27 mouse cellular contexts compared by ENCODE assay signal in genomic region chr13:29292608-29293240, GRCm38 (mm10).
DNase-seq lines count a peak whose midpoint lies in the region; ATAC-seq and TF ChIP-seq lines count a peak whose summit lies in the region.
"Had no signal": no experiment of that assay in that cellular context is flagged by ENCODE, and none has a peak within 500 bp of the region (broad histone marks: within the 10 kb centered on the region; RNA-seq: fewer than 3 reads in every experiment).

No protein-coding gene starts in this region.

- H3K4me1 ChIP-seq in midbrain, embryonic 11.5 days (ENCODE audit: control insufficient read depth, insufficient read depth, low read length), result no peaks in the 10 kb centered on the region
- H3K4me1 ChIP-seq in midbrain, postnatal 0 days (ENCODE audit: insufficient read depth, low read length), result no peaks in the 10 kb centered on the region
- H3K4me1 ChIP-seq: embryonic facial prominence, embryonic 10.5 days; forebrain, embryonic 15.5 days; limb, embryonic 12.5 days; liver, embryonic 13.5 days; midbrain, embryonic 13.5 days; neural tube, embryonic 12.5 days; stomach, embryonic 15.5 days had no signal

- H3K4me3 ChIP-seq in midbrain, embryonic 11.5 days (ENCODE audit: low read depth, low read length), result no peak overlapping the region
- no peak overlapping the region for H3K4me3 ChIP-seq in midbrain, postnatal 0 days (ENCODE audit: low read depth, low read length)
- H3K4me3 ChIP-seq: embryonic facial prominence, embryonic 10.5 days; forebrain, embryonic 15.5 days; hindbrain, embryonic 10.5 days; limb, embryonic 12.5 days; liver, embryonic 13.5 days; midbrain, embryonic 13.5 days; neural tube, embryonic 12.5 days; stomach, embryonic 15.5 days had no signal

- 82% methylated on average over 9 of the region's 9 CpGs for WGBS in midbrain, embryonic 11.5 days
- 83% methylated on average over 9 of the region's 9 CpGs for WGBS in midbrain, postnatal 0 days

- H3K27ac ChIP-seq in midbrain, embryonic 11.5 days (ENCODE audit: low read depth, low read length), result no peak overlapping the region
- no peak overlapping the region for H3K27ac ChIP-seq in midbrain, postnatal 0 days (ENCODE audit: low read depth, low read length)
- H3K27ac ChIP-seq: embryonic facial prominence, embryonic 10.5 days; forebrain, embryonic 15.5 days; hindbrain, embryonic 10.5 days; limb, embryonic 12.5 days; liver, embryonic 13.5 days; midbrain, embryonic 13.5 days; neural tube, embryonic 12.5 days; stomach, embryonic 15.5 days had no signal

- H3K27me3 ChIP-seq in midbrain, embryonic 11.5 days (ENCODE audit: control insufficient read depth, insufficient read depth, low read length), result no peaks in the 10 kb centered on the region
- no peaks in the 10 kb centered on the region for H3K27me3 ChIP-seq in midbrain, postnatal 0 days (ENCODE audit: insufficient read depth, low read length)
- H3K27me3 ChIP-seq: forebrain, embryonic 15.5 days; limb, embryonic 12.5 days; liver, embryonic 13.5 days; midbrain, embryonic 13.5 days; neural tube, embryonic 12.5 days; stomach, embryonic 15.5 days had no signal

- H3K9ac ChIP-seq in midbrain, embryonic 11.5 days (ENCODE audit: low read length), result no peak overlapping the region
- no peak overlapping the region for H3K9ac ChIP-seq in midbrain, postnatal 0 days (replicated peaks; ENCODE audit: low read length, poor library complexity, severe bottlenecking)
- H3K9ac ChIP-seq: forebrain, embryonic 15.5 days; limb, embryonic 12.5 days; liver, embryonic 13.5 days; midbrain, embryonic 13.5 days; neural tube, embryonic 12.5 days; stomach, embryonic 15.5 days had no signal

- no peaks in the 10 kb centered on the region for H3K9me3 ChIP-seq in midbrain, embryonic 11.5 days (ENCODE audit: control insufficient read depth, low read length)
- H3K9me3 ChIP-seq in midbrain, postnatal 0 days (ENCODE audit: low read length), result no peaks in the 10 kb centered on the region
- H3K9me3 ChIP-seq: embryonic facial prominence, embryonic 10.5 days; forebrain, embryonic 15.5 days; hindbrain, embryonic 10.5 days; limb, embryonic 12.5 days; liver, embryonic 13.5 days; midbrain, embryonic 13.5 days; neural tube, embryonic 12.5 days; stomach, embryonic 15.5 days had no signal

- no peaks in the 10 kb centered on the region for H3K36me3 ChIP-seq in midbrain, embryonic 11.5 days (ENCODE audit: control insufficient read depth, insufficient read depth, low read length)
- no peaks in the 10 kb centered on the region for H3K36me3 ChIP-seq in midbrain, postnatal 0 days (ENCODE audit: insufficient read depth, low read length)
- H3K36me3 ChIP-seq: embryonic facial prominence, embryonic 10.5 days; forebrain, embryonic 15.5 days; hindbrain, embryonic 10.5 days; limb, embryonic 12.5 days; liver, embryonic 13.5 days; midbrain, embryonic 13.5 days; neural tube, embryonic 12.5 days; stomach, embryonic 15.5 days had no signal

- no peak overlapping the region for H3K4me2 ChIP-seq in midbrain, embryonic 11.5 days
- H3K4me2 ChIP-seq in midbrain, postnatal 0 days (ENCODE audit: low read depth, low read length, poor library complexity, severe bottlenecking), result no peak overlapping the region
- H3K4me2 ChIP-seq: forebrain, embryonic 15.5 days; heart, embryonic 11.5 days; limb, embryonic 12.5 days; liver, embryonic 13.5 days; midbrain, embryonic 13.5 days; neural tube, embryonic 12.5 days; stomach, embryonic 15.5 days had no signal

- DNase-seq in heart, adult 11 months, result peak; percentile 65
- no peak for DNase-seq in heart, postnatal 4 days
- DNase-seq in midbrain, embryonic 11.5 days (ENCODE audit: low spot score, missing footprints), result peak; percentile 60
- no peak for DNase-seq in midbrain, postnatal 0 days (ENCODE audit: low spot score)
- peak; percentile 18 for DNase-seq in induced T-regulatory cell, adult 2 months (ENCODE audit: low read depth)
- DNase-seq in testis, postnatal 14 days (ENCODE audit: low spot score), result no peak
- no peak for DNase-seq in layer of hippocampus, adult 9-11 months
- DNase-seq: cerebellum, adult 11-12 months; cerebellum, postnatal 10 days; gastrocnemius, postnatal 10 days; liver, embryonic 13.5 days; lung, adult 2 months; lung, postnatal 14 days; right cerebral cortex, adult 18-20 months; right cerebral cortex, postnatal 4 days; thymus, adult 18-20 months; thymus, postnatal 4 days had no signal

- no peak for ATAC-seq in midbrain, embryonic 11.5 days (ENCODE audit: low FRiP score)
- ATAC-seq in midbrain, postnatal 0 days (ENCODE audit: low FRiP score), result no peak
- ATAC-seq: forebrain, embryonic 15.5 days; hindbrain, embryonic 16.5 days; intestine, embryonic 16.5 days; midbrain, embryonic 13.5 days had no signal

- no peak for TF ChIP-seq CTCF in midbrain, postnatal 0 days (IDR thresholded peaks at IDR 0.05)

Comparison
In these comparisons a context has a peak if more than half of its experiments do, and no peak if none do; other contexts are left out.
1. DNase-seq: peak in heart, adult 11 months (single experiment), midbrain, embryonic 11.5 days (single experiment) and induced T-regulatory cell, adult 2 months (single experiment); none in heart, postnatal 4 days (single experiment), midbrain, postnatal 0 days (single experiment), testis, postnatal 14 days (single experiment) and layer of hippocampus, adult 9-11 months (single experiment).